Mouse (Mus musculus) ES-E14 (cell line): ENCODE data around the gene Slc35b4.

ENCODE experiments used
- CHD2 ChIP-seq: IDR thresholded peaks from 2 replicates; pipeline ENCODE4 v1.6.1; 2014; ENCODE audit warnings: mild to moderate bottlenecking, low read depth, low read length, inconsistent platforms
- HCFC1 ChIP-seq: IDR thresholded peaks from 2 replicates; pipeline ENCODE4 v1.6.1; 2012; ENCODE audit warnings: low read length, inconsistent platforms, borderline replicate concordance; ENCODE audit not compliant: insufficient read depth
- ZC3H11A ChIP-seq: IDR thresholded peaks from 2 replicates; pipeline ENCODE4 v1.6.1; 2012; ENCODE audit warnings: low read depth, mild to moderate bottlenecking, inconsistent platforms, low read length, borderline replicate concordance

DNA sequence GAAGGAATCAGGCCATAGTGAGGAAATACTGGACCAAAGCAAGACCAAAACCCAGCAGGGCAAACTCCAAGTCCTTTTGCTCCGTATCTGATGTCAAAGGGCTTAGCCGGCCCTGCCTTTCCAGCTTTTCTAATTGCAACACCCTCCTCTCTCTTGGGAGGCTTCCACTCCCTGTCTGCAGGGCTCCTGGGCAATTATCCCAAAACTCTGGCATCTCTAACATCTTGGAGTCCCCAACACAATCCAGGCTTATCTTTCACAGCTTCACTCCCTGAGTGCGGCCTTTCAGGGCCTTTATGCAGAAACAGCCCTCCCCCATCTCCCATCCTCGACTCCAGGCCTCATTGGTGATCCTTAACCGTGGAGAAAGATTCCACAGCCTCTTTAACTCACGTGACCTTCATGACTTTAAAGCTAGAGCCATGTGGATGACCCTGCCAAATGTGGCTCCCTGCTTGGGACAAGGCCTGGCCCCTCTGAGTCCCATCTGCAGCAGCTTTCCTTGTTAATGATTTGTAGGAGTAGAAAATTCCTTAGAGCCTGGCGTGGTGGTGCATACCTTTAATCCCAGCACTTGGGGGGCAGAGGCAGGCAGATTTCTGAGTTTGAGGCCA lies 11.2 kb upstream of the Slc35b4 start:
- TF ChIP-seq HCFC1 (no peak), CHD2 (no peak), ZC3H11A (no peak)
